Mouse (Mus musculus) spleen, adult 2 months (tissue): ENCODE measurements at regions not wholly inside any gene's neighbourhood (a gene's known extent, or its start where the extent isn't known, plus 50 kb on each side); places are given as distances from the start of the nearest gene placed in this dataset.

ENCODE experiments used
- CTCF ChIP-seq: fragments of 200-500 bp; IDR thresholded peaks from 2 replicates; pipeline ENCODE4 v1.5.1; 2011; ENCODE audit warnings: mild to moderate bottlenecking, inconsistent platforms; ENCODE audit not compliant: insufficient read depth, insufficient read length, insufficient replicate concordance; ENCODE audit errors: extremely low read depth
- POLR2A ChIP-seq: fragments of 200-500 bp; IDR thresholded peaks from 2 replicates; pipeline ENCODE4 v1.6.1; 2011; ENCODE audit warnings: low read depth, low read length, inconsistent platforms

- no peak for TF ChIP-seq CTCF
- TF ChIP-seq POLR2A: no peak
These were observed 150.7 kb upstream of the Rasa1 start for GRCm38 (mm10) chr13:85439581-85439980.
